Mouse (Mus musculus): Measurements from ENCODE around the gene Atp6v0e.

The Atp6v0e gene

DNA sequence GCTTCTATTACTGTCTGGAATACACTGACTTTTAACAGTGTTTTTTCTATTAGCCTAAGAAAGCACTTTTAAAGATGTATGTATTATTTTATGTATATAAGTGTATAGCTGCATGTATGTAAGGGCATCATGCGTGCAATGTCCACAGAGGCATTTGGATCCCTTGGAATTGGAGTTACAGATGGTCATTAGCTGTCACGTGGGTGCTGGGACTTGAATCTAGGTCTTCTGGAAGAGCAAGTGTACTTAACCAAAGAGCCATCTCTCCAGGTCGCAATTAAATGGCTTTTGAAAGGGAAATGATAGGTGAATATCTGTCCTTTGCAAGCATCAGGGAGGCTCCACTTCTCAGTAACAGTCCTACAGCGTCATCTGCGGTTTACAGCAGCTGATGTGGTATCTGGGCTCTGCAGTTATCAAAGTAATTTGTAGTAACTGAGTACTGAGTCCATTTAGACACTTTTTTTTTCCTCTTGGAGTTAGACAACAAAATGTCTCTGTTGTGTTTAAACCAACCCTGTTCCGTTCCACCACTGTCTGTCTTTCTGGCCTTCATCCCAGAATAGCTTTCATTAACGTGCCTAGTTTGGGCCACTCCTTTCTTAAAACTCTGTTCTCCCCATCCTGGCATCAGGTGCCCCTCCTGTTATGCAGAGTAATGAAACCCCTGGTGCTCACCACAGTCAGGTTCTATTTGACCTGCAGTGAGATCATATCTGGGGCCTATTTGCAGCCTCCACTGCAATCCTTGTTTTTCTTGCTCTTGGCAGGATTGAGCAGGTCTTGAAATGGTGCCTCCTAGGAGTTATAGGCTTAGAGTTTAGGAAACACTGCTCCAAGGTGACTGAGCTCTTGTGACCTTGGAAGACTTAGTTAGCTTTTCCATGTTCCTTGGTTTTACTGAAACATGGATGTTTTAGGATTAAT is 14.9 kb downstream of the Atp6v0e start:
- in situ Hi-C loops (cut with MboI; ENCODE audit: low sequenced_read_pairs) = no loop called here

DNA sequence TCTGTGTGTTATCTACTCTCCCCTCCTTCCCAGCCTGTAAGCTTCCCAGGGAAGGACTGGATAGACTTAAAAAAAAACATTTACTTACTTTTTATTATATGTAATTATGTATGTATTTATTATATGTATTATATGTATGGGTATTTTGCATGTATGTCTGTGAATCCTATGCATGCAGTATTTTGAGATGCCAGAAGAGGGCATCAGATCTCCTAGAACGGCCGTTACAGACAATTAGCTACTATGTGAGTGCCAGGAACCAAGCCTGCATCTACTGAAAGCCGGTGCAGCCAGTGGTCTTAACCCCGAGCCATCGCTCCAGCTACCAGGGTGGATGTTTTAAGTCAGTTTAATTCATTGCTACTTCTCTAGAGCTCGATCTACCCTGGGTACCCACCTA is 18.2 kb downstream of the Atp6v0e start:
- in situ Hi-C loops (cut with MboI; ENCODE audit: low sequenced_read_pairs) = no loop called here

DNA sequence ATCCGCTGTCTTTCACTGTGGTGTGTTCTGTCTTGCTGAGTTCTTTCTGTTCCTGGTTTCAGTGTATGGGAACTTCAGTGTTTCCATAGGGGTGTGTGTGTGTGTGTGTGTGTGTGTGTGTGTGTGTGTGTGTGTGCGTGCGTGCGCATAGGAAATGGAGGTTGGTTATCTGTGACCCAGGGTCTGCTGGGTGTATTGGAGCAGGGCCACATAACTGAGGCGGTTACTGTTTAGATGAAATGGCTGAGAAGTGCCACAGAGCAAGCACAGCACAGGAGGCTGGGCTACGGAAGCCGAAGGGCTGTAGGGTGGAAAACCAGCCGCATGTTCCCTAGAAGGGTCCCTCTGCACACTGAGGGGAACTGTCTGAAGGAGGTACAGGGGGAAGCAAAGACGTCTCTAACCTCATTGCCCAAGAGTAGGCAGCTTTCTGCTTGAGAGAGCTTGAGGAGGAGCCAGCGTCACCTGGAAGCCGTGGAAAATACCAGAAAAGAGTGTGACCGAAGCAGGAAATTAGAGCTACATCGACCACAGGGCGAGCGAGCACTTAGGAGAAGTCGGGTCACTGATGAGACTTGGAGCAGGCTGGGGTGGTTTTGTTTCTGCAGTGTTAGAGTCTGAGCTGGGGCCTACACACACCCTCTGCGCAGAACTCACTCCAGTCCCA is 23.4 kb downstream of the Atp6v0e start:
- in situ Hi-C loops (cut with MboI; ENCODE audit: low sequenced_read_pairs) = no loop called here

DNA sequence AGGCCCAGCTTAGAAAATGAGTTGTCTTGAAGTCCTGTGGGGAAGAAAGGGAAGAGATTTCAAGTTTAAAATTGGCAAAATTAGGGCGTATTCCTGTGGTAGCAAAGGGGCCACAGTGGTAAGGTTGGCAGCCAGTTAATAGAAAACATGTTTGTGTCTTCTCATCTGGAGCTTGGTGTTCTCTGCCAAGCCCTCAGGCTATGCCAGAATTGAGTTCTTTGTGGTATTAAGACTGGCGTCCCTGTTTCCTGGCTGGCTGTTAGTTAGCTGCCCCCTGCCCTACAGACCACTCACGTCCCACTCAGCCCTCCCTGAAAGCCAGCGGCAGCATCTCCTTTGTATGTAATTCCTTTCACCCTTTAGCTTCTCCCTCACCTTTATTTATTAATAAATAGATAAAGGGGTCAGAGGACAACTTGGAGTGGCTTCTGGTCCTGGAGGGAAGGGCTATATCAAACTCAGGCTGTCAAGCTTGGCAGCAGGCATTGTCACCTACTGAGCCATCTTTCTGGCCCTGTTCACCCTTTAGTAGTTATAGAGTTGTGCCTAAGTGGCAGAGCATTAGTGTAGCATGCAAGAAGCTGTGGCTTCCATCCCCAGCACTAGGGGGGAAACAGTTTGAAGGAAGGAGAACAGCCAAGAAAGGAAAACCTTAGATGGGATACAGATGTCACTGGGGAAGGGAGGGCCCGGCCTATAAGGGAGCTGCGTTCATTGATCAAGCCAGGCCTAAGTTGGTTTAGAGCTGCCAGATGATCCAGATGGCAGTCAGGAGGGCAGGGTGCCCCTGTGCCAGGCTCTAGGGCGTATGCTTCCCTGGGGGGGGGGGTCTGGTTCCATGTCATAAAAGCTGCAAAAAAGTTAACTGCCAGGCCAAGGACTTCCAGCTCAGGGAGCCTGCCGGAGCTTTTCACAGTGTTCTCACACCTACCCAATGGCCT is 26.0 kb downstream of the Atp6v0e start:
- in situ Hi-C loops (cut with MboI; ENCODE audit: low sequenced_read_pairs) = no loop called here

DNA sequence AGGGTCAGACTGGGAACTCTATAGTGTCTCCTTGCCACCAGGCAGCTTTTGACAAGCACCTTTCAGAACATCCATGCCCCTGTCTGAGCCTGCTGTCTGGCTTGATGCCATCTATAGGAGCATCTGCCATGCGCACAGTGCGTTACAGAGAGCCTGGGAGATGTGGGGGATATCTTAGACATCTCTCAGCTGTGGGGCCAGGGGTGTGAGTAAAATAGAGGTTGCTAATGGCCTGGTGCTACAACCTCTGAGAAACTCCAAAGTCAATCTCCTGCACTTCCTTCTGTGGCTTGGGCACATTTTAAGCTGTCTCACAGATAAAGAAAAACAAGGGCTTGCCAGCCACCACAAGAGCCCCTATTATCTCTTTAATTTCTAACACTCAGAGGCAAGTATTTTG is 26.8 kb downstream of the Atp6v0e start:
- in situ Hi-C loops (cut with MboI; ENCODE audit: low sequenced_read_pairs) = no loop called here

DNA sequence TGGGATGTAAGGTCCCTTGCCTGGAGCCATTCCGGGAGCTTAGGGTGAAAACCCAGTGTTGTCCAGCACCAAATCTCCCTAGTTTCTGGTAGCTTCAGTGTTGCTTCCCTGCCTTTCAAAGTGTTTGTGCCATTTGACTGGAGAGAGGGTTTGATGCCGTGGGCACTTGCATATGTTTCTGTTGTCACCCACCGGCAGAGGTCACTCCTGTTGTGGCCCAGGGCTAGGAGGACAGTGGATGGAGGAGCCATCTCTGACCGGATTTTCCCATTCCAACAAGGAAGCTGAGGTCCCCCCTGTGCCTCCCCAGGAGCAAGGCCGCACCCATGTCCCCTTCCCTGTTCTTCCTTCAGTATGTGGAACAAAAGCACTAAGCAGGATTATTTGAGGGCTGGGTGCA is 27.2 kb downstream of the Atp6v0e start:
- in situ Hi-C loops (cut with MboI; ENCODE audit: low sequenced_read_pairs) = no loop called here

DNA sequence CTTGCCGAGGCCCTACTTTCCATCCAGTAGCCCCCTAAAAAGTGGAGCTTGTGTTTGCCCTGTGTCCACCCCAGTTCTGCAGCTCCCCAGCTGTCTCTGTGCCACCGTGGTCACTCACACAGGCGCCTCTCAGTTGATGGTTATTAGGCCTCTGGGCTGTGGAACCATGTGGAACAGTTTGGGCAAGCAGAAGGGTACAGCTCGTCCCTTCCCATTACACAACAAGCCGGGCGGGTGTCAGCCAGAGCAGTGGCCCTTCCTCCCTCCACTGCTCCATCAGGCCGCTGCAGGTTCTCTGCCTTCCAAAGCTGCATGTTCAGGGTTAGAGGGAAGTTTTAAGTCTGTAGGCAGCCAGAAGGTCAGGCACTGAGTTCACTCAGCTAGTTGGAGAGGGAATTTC is 28.1 kb downstream of the Atp6v0e start:
- in situ Hi-C loops (cut with MboI; ENCODE audit: low sequenced_read_pairs) = no loop called here

DNA sequence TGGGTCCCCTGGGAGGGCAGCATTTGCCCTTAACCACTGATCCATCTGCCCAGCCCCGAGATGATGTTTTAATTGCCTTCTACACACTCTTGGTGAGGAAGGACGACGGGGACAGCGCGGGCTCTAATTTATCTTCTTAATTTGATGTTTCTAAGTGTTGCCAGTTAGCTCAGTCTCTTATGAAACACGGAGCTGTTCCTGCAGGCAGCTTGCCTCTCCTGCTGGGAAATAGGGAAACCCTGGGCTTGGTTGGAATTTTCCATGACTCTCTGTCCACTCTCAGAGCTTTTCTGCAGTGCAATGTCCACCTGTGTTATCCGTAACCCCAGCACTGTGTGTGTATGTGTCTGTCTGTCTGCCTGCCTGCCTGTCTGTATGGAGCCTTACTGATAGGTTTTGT is 30.4 kb downstream of the Atp6v0e start:
- in situ Hi-C loops (cut with MboI; ENCODE audit: low sequenced_read_pairs) = no loop called here

DNA sequence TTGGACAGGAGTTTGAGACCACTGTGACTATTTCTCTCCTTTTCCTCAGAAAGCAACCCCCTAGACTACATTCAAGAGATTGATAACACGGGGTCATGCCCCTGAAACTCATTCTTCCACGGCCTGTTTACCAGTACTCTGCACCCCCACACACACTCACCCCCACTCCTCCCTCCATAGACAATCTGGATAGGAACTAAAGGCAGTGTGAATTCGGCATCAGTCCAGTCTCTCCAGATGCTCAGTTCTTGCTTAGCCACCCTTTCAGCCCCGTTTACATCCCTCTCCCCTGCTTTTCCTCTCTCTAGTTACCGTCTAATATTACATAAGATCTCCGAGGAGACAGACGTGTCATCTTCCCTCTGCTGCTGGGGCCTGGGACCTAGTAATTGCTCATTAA is 31.1 kb downstream of the Atp6v0e start:
- in situ Hi-C loops (cut with MboI; ENCODE audit: low sequenced_read_pairs) = no loop called here

DNA sequence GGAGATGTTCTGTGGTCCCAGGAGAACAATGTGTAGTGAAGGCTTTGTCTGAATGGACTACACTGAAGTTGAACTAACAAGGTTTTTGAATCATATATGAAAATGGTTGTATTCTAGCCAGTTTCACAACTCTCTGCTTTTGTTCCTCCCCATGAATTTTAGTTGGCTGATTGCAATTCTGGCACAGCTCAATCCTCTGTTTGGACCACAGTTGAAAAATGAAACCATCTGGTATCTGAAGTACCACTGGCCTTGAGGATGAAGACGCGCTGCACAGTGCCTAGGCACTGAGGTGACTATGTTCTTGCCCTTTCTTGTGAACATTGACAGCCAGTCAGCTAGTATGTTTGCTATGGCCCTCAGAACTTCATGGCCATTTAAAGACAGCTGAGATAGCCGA is 32.2 kb downstream of the Atp6v0e start:
- in situ Hi-C loops (cut with MboI; ENCODE audit: low sequenced_read_pairs) = no loop called here

DNA sequence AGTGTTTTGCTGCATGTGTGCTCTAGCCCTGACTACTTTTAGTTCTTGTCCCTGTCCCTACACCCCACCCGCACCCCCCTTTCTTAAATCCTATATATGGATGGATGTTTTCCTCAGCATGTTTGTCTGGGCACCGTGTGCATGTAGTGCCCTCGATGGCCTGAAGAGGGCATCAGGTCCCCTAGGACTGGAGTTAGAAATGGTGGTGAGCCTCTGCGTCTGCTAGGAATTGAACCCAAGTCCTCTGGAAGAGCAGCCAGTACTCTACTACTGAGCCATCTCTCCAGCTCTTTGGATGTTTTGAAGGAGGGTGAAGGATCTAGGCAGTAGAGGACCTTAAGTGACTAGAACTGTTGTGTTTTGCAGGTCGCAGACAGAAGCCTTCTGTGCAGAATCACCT is 35.8 kb downstream of the Atp6v0e start:
- in situ Hi-C loops (cut with MboI; ENCODE audit: low sequenced_read_pairs) = no loop called here

DNA sequence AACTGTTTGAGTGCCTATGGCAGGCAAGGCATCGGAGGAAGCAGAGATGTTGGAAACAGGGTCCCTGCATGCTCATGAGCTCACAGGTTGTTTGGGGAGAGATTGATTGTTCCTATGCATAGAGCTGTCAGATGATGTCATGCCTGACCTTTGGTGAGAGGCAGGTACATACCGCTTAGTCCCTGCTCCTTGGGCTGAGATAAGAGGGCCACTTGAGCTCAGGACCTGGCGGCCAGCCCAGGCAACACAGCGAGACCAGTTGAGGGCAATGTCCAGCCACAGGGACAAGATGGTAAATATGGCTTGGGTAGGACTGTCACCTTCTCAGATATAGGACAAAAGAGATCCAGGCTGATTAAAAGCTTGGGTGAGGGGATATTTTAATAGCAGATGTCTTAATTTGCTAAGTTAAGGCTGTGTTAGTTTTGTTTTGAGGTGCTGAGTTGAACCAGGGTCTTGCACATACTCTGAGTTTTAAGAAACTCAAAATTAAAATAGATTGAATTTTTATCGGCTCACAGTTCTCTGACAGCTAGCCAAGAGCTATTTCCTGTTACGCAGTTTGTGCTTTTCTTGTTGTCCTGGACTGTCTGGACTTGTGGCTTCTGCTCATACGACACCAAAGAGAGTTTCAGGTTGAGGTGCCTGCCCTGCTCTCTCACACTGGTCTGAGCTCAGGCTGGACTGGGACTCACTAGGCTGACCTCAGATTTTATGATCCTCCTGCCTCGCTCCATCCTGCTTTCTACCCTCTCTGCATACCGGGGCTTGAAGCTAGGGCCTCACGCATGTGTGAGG is 37.0 kb downstream of the Atp6v0e start:
- in situ Hi-C loops (cut with MboI; ENCODE audit: low sequenced_read_pairs) = no loop called here

DNA sequence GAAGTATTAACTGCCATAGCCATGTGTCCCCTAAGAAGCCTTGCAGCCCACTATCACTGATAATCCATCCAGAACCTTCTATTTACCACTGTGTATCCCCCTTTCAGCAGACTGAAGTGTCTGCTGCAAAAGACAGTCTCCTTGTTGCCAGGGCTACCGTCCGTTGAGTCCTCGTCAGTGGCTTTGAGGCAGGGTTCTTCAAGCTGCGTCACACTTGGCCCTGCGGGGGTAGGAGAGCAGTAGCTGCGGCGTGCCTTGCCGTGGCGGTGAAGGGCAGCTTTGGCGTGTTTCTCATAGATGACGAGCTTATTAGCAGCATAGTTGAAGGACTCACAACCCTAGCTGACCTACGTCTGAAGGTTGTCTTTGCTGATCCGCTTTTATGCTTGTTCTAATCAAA is 38.5 kb downstream of the Atp6v0e start:
- in situ Hi-C loops (cut with MboI; ENCODE audit: low sequenced_read_pairs) = no loop called here

DNA sequence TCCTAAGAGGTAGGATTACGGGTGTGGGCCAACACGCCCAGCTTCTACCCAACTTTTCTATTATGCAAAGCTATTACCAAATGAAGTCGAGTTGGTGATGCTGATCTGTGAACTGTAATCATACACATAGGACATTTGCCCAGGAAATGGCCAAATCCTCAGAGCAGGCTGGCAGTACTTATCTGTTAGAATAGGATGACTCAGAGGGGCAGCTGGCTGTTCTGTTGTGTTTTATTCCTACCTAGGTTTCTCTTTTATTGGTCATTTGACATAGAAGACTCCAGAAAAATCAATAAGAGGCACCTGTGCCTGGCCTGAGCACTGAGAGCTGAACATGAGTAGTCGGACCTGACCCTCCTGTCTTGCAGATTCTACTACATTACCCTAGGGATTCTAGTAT is 39.6 kb downstream of the Atp6v0e start:
- in situ Hi-C loops (cut with MboI; ENCODE audit: low sequenced_read_pairs) = no loop called here

DNA sequence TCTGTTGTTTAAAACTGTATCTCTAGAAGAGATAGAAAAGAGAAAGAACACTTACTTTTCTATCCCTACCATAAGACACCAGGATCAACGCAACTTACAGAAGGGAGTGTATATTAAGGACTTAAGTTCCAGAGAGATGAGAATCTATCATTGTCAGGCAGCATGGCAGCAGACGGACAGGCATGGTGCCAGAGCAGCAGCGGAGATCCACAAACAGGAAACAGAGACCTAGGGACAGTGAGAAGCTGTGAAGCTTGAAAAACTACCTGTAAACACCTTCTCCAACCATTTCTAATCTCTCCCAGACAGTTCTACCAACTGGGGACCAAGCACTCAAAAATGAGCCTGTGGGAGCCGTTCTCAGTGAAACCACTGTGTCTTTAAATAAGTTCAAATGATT is 40.6 kb downstream of the Atp6v0e start:
- in situ Hi-C loops (cut with MboI; ENCODE audit: low sequenced_read_pairs) = no loop called here

DNA sequence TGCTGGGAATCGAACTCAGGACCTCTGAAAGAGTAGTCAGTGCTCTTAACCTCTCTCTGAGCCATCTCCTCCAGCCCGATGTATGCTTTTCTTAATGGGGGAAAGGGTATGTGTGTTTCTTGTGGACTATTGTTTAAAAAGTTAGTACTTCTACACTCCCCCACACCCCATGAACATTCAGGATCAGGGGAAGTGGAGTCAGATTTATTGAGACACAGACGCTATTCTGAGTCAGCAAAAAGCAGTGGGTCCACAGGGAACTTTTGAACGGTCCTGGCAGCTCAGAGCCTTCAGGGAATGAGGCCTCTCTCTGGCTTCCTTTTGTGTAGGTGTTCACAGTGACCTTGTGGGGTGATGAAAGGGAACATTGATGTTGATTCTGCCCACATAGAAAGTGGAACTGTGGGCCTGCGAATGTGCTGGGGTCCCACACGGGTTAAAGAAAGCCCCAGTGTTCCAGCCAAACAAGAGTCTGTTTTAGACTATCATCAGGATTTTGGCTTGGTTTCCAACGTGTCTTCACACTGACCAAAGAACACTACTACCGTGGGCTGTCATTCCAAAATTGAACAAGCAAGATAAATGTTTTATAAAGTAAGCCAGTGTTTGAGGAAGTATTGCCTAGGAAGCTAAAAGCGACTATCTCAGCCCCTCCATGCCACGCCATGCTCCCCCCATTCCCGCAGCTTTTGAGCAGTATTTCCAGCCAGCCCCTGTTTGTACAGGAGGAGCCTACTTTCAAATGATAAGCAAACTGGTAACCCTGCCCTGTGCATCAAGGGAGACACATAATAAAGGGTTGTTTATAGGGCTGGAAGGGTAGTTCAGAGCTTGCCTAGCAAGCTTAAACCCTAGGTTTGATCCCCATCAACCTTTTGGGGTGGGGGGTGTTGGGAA is 42.7 kb downstream of the Atp6v0e start:
- in situ Hi-C loops (cut with MboI; ENCODE audit: low sequenced_read_pairs) = no loop called here

DNA sequence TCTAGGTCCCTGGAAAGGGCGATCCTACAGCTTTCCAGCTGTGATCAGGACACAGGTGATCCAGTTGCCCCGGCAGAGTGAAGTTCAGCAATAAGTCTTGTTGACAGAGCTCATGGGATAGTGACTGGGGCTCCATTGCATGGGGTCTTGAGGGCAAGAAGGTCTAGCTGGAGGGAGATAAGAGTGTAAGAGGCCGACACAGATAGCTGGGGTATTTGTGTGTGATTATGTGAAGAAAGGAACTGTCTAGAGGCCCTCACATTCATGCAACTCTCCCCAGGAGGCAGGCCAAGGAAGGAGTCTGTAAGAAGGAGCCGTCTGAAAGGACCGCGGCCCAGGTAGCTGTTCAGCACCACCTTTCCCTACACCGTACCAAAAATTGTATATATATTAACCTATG is 44.0 kb downstream of the Atp6v0e start:
- in situ Hi-C loops (cut with MboI; ENCODE audit: low sequenced_read_pairs) = no loop called here

DNA sequence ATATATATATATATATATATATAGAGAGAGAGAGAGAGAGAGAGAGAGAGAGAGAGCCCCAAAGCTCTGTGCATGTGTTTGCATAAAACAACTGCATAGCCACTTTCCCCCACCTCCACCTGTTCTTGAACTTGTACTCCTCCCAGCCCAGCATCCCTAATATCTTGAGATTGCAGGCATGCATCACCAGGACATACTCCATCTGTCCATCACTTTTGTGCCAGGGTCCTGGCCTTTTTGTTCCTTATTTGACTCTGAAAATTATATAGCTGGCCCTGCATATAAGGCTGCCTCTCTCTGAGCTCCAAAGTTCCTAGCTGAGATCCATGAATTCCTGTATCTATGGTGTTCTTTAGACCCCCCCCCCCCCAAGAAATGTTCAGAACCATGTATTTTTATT is 45.5 kb downstream of the Atp6v0e start:
- in situ Hi-C loops (cut with MboI; ENCODE audit: low sequenced_read_pairs) = no loop called here

DNA sequence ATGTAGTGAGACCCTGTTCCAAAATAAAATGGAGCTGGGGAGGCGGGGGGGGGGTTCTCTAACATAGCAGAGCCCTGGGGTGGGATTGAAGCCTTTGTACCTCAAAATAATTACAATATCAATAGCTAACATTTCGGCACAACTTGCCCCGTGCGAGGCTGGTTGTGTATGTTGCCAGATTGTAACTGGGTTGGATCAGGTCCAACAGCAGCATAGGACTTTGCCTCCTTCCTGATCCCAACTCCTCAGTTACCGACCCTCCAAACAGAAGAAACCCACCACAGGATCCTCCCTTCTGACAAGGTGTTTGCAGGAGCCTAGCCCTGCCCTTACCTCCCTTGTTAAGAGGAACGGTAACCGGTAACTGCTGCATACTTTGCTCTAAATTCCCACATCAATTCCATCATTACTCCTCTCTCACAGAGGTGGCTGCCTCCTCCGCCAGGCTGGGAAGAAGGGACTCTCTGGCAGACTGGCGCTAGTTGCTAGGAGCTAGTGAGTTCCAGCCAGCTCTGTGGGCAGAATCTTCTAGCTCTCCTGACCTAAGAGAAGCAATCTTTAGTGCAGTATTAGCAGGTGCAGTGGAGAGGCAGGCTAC is 46.1 kb downstream of the Atp6v0e start:
- in situ Hi-C loops (cut with MboI; ENCODE audit: low sequenced_read_pairs) = no loop called here
